Mouse (Mus musculus): ENCODE measurements around the gene Dennd1b.

DNA sequence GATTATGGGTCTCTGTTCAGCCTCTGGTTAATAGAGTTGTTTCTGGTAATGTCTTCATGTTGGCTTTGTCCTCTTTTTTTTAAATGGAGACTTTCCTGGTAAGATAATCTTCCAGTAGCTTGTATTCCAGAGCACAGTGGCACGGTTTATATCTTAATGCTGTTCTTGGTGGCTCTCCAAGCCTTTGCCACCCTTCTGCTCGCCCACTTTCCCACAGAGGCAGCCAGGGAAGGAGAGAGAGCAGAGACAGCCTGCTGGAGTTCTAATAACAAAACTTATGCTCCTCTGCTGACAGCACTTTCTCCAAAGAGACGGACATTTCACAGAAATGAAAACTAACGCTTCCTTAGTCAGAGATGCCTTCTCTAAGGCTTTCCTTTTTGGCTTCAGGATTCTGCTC, 6.8 kb downstream of the Dennd1b start:
- no peak for TF ChIP-seq POLR2A (IDR thresholded peaks at IDR 0.05; ENCODE audit: insufficient read depth, low read depth, low read length)
- no peak for TF ChIP-seq CTCF (IDR thresholded peaks at IDR 0.05)
